Mouse (Mus musculus) forebrain, embryonic 14.5 days (tissue): Measurements from ENCODE around the gene Ankfy1. TPM values are rescaled to one million over a fixed set of nuclear protein-coding genes. Genes with fewer than 3 reads are reported as not detected.
"Not testable (repeated sequence)": the region's sequence is repeated elsewhere in the genome, so short reads cannot be mapped to it uniquely, and the experiment has no call there.

Experiments used
- ATAC-seq: fragments of 200-750 bp; cut with Nextera tagmentation; 2 replicates; pipeline ENCODE4 v1.8.0; 2017; ENCODE audit warnings: mild to moderate bottlenecking, moderate library complexity
- DNase-seq: peaks from one replicate; pipeline ENCODE4 v3.0.0-alpha.2; 2015; ENCODE audit warnings: low spot score
- H3K27ac ChIP-seq: fragments of 300-500 bp; sonication (generic); 2 replicates; pipeline ENCODE4 v1.5.1; 2014; ENCODE audit warnings: low read depth, mild to moderate bottlenecking, control low read depth, low read length, moderate library complexity
- H3K27me3 ChIP-seq: fragments of 300-500 bp; sonication (generic); replicated peaks from 2 replicates; pipeline ENCODE4 v1.6.1; 2014; ENCODE audit warnings: low read length, control low read depth, mixed read lengths; ENCODE audit not compliant: control insufficient read depth, insufficient read depth
- H3K36me3 ChIP-seq: fragments of 300-500 bp; sonication (generic); 2 replicates; pipeline ENCODE4 v1.6.1; 2014; ENCODE audit warnings: low read length, control low read depth; ENCODE audit not compliant: control insufficient read depth, insufficient read depth
- H3K4me1 ChIP-seq: fragments of 300-500 bp; sonication (generic); 2 replicates; pipeline ENCODE4 v1.6.1; 2014; ENCODE audit warnings: antibody characterized with exemption, low read length, control low read depth; ENCODE audit not compliant: control insufficient read depth, insufficient read depth
- H3K4me2 ChIP-seq: fragments of 300-500 bp; sonication (generic); 2 replicates; pipeline ENCODE4 v1.6.1; 2014; ENCODE audit warnings: mild to moderate bottlenecking, control low read depth, low read length
- H3K4me3 ChIP-seq: fragments of 300-500 bp; sonication (generic); 2 replicates; pipeline ENCODE4 v1.5.1; 2014; ENCODE audit warnings: low read depth, low read length, control low read depth
- H3K9ac ChIP-seq: fragments of 300-500 bp; sonication (generic); 2 replicates; pipeline ENCODE4 v1.6.1; 2014; ENCODE audit warnings: mild to moderate bottlenecking, low read length, control low read depth, moderate library complexity
- H3K9me3 ChIP-seq: fragments of 300-500 bp; sonication (generic); replicated peaks from 2 replicates; pipeline ENCODE4 v1.6.1; 2016; ENCODE audit warnings: low read length, control low read depth, mixed read lengths; ENCODE audit not compliant: control insufficient read depth
- WGBS: fragments of 180-500 bp; shearing (Covaris S2); extraction: QIAGEN DNeasy Blood & Tissue Kit; methylation state at CpG from one replicate; pipeline ENCODE4 v1.1.7; 2014; 5-methylcytosine and 5-hydroxymethylcytosine counted together
- polyA plus RNA-seq: library from polyadenylated mRNA; unstranded; fragments of >200 nt; fragmentation: Nextera tagmentation; extraction: Ambion mirVana; gene quantifications from 2 replicates; pipeline ENCODE4 v1.2.1, GENCODE M21; 2014

Ankfy1 gene
- polyA plus RNA-seq, 1 experiment from 2014 or later, result 27.1 TPM

GRCm38 (mm10) chr11:72760781-72761180 is 71.0 kb downstream of the Ankfy1 start:
- Histone ChIP-seq H3K4me3 (no peak overlapping the region), H3K36me3 (peaks cover 87% of the 10 kb centered on the region), H3K27me3 (no peaks in the 10 kb centered on the region), H3K4me1 (no peaks in the 10 kb centered on the region), H3K9me3 (no peaks in the 10 kb centered on the region), H3K27ac (no peak overlapping the region), H3K4me2 (no peak overlapping the region), H3K9ac (no peak overlapping the region)
- DNase-seq, result no peak
- no peak for ATAC-seq
- WGBS, result 83% methylated on average over 1 of the region's 1 CpGs

DNA sequence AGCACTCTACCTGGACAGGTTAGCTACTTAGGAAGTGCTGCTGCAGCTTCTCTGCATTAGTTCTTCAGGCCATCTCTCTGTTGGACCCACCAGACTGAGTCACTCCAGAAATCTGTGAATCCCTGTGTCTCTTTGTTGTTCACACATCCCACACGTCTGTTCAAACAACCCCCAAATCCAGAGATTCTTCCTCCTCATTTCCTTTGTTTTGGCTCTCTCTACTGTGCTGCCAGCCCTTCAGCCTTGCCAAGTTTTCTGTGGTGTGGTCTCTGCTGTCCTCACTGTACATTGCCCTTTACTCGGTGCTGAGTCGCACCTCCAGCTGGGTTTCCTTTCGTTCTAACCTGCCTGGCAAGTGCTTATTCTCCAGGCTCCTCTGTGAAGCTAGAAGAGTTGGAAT is 74.5 kb downstream of the Ankfy1 start:
- Histone ChIP-seq H3K4me2 (no peak overlapping the region), H3K27ac (no peak overlapping the region), H3K4me1 (no peaks in the 10 kb centered on the region), H3K4me3 (no peak overlapping the region), H3K27me3 (no peaks in the 10 kb centered on the region), H3K9me3 (no peaks in the 10 kb centered on the region), H3K36me3 (peaks cover 75% of the 10 kb centered on the region), H3K9ac (no peak overlapping the region)
- DNase-seq (no peak), ATAC-seq (no peak)
- WGBS, result 86% methylated on average over 4 of the region's 4 CpGs

DNA sequence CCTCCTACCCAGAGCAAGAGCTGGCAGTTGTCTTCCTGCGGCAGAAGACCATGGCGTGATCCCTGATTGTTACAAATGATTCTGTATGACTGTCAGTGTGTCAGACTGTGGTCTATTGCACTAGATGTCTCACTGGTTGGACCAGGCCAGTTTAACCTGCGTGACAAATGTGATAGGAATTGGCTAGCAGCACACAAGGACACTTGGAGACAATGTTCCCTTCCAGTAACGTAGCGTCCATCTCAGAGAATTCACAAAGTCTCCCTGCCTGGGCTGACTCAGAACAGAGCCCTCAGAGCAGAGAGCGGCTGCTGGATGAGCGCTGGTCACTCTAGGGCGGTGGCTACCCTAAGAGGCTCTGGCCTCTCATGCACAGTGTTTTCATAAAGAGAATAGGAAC is 77.9 kb downstream of the Ankfy1 start:
- ATAC-seq, result no peak
- no peaks in the 10 kb centered on the region for H3K9me3 ChIP-seq
- no peak overlapping the region for H3K4me2 ChIP-seq
- DNase-seq, result no peak
- no peaks in the 10 kb centered on the region for H3K27me3 ChIP-seq
- peaks cover 61% of the 10 kb centered on the region for H3K36me3 ChIP-seq
- H3K9ac ChIP-seq, result no peak overlapping the region
- H3K27ac ChIP-seq, result no peak overlapping the region
- WGBS, result 92% methylated on average over 8 of the region's 8 CpGs
- no peak overlapping the region for H3K4me3 ChIP-seq
- H3K4me1 ChIP-seq, result no peaks in the 10 kb centered on the region

DNA sequence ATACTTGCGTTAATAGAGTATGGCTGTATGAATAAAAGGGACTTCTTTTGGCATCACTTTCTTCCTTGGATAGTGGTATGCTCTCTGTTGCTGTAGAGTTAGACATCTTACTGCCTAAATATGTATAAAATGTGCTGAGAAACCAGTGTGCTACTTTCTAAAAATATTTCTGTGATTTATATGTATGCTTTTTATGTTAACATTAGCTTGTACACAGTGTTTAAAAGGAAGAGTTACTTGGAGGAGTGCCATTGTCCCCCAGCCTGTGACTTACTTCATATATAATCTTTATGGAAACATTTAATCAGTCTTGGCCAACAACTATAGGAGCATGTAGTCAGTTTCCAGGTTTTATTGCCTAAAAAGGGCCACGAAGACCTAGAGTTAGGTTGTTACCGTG is 79.3 kb downstream of the Ankfy1 start:
- H3K27ac ChIP-seq, result no peak overlapping the region
- H3K36me3 ChIP-seq, result peaks cover 48% of the 10 kb centered on the region
- no peaks in the 10 kb centered on the region for H3K9me3 ChIP-seq
- DNase-seq, result no peak
- H3K27me3 ChIP-seq, result no peaks in the 10 kb centered on the region
- H3K4me3 ChIP-seq, result no peak overlapping the region
- H3K4me2 ChIP-seq, result no peak overlapping the region
- H3K9ac ChIP-seq, result no peak overlapping the region
- no peak for ATAC-seq
- H3K4me1 ChIP-seq, result no peaks in the 10 kb centered on the region
- 96% methylated on average over 3 of the region's 3 CpGs for WGBS

- H3K4me3 ChIP-seq, result no peak overlapping the region
- no peaks in the 10 kb centered on the region for H3K4me1 ChIP-seq
- H3K27ac ChIP-seq, result no peak overlapping the region
- H3K36me3 ChIP-seq, result peaks cover 40% of the 10 kb centered on the region
- WGBS, result 92% methylated on average over 3 of the region's 3 CpGs
- H3K9me3 ChIP-seq, result no peaks in the 10 kb centered on the region
- ATAC-seq (no peak), DNase-seq (no peak)
- no peak overlapping the region for H3K9ac ChIP-seq
- H3K27me3 ChIP-seq, result no peaks in the 10 kb centered on the region
- H3K4me2 ChIP-seq, result no peak overlapping the region
These were observed 80.5 kb downstream of the Ankfy1 start for GRCm38 (mm10) chr11:72770324-72770723.

DNA sequence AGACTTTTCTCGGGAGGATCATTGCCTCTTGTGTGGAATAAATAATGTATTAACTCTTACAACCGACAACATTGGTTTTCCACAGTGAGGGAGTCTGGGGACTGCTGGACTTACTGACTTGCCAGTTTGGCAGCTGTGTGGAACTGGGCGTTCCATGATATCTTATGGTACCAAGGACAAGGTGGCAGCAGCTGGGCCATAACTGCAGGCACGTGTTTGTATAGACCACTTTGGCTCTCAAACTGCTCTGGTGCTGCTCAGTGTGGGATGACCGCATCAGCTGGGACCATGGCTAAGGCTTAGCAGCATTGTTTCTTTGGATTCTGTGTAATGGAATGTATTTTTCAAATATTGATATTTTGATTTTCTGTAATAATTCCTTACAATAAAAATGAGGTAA is 81.0 kb downstream of the Ankfy1 start:
- Histone ChIP-seq H3K27ac (no peak overlapping the region), H3K36me3 (peaks cover 40% of the 10 kb centered on the region), H3K9ac (no peak overlapping the region), H3K4me1 (no peaks in the 10 kb centered on the region), H3K27me3 (no peaks in the 10 kb centered on the region), H3K4me3 (no peak overlapping the region), H3K4me2 (no peak overlapping the region), H3K9me3 (no peaks in the 10 kb centered on the region)
- WGBS, result 87% methylated on average over 5 of the region's 5 CpGs
- DNase-seq (no peak), ATAC-seq (no peak)

GRCm38 (mm10) chr11:72771461-72771860 is 81.7 kb downstream of the Ankfy1 start:
- H3K27ac ChIP-seq, result no peak overlapping the region

DNA sequence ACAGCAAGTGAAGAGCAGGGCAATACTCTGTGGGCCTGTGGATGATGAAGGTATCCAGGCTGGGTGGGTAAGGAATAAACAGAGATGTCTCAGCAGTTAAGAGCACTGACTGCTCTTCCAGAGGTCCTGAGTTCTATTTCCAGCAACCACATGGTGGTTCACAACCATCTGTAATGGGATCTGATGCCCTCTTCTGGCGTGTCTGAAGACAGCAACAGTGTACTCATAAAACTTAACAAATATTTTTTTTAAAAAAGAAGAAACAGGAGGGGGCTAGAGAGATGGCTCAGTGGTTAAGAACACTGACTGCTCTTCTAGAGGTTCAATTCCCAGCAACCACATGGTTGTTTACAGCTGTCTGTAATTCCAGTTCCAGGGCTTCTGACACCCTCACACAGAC is 82.8 kb downstream of the Ankfy1 start:
- WGBS, result 33% methylated on average over 1 of the region's 1 CpGs
- peaks cover 34% of the 10 kb centered on the region for H3K36me3 ChIP-seq

More at GRCm38 (mm10) chr11:72771461-72771860, 81.7 kb downstream of the Ankfy1 start:
- Histone ChIP-seq H3K4me3 (no peak overlapping the region), H3K9me3 (no peaks in the 10 kb centered on the region), H3K4me2 (no peak overlapping the region), H3K27me3 (no peaks in the 10 kb centered on the region), H3K4me1 (no peaks in the 10 kb centered on the region), H3K9ac (no peak overlapping the region), H3K36me3 (peaks cover 40% of the 10 kb centered on the region)
- 76% methylated on average over 4 of the region's 4 CpGs for WGBS
- ATAC-seq, result no peak
- no peak for DNase-seq

DNA sequence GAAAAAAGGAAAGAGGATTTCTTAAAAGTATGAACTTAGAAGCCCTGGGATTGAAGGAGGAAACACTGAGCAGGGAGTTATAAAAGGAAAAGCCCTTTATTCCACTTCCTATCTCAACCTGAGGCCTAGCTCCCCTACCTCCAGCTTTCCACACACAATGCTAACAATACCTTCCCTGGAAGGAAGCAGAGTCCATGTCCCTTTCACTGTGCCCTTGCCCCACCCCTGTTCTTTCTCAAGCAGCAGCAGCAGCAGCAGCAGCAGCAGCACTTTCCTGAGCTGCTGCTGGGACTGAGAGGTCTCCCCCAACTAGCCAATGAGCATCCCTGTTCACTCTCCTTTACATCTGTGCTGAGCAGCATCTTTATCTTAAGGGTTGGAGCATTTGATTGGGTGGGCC is 89.2 kb downstream of the Ankfy1 start:
- no peak overlapping the region for H3K27ac ChIP-seq
- H3K27me3 ChIP-seq, result no peaks in the 10 kb centered on the region
- no peaks in the 10 kb centered on the region for H3K36me3 ChIP-seq
- DNase-seq, result no peak
- no peaks in the 10 kb centered on the region for H3K4me1 ChIP-seq
- no peak overlapping the region for H3K4me2 ChIP-seq
- H3K9me3 ChIP-seq, result no peaks in the 10 kb centered on the region
- ATAC-seq, result no peak
- no peak overlapping the region for H3K4me3 ChIP-seq
- no peak overlapping the region for H3K9ac ChIP-seq

More for the DNA sequence above, 82.8 kb downstream of the Ankfy1 start:
- not testable (repeated sequence) for H3K9me3 ChIP-seq, H3K27ac ChIP-seq, ATAC-seq, H3K4me1 ChIP-seq, H3K4me2 ChIP-seq, DNase-seq, H3K4me3 ChIP-seq, H3K27me3 ChIP-seq, H3K9ac ChIP-seq
